ENCODE assay signal across 8 mouse cellular contexts in the genomic region with DNA sequence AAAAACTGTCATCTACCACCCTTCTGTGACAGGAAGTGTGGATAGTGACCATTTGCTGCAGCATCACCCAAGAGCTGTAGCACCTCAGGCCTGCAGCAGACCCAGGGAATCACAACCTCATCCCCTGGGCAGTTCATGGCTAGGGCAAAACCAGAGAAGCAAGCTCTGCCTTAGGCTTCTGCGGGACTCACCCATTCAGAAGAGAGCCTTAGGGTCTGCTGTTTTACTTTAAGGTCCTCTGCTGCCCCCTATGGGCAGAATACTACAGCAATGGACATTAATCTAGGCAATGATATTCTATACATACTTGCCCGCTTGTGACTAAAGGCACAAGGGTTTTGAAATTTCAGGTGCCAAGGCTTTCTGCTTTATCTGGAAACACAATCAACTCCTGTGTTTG. TPM values are rescaled to one million over a fixed set of nuclear protein-coding genes. Genes with fewer than 3 reads are reported as not detected.
DNase-seq lines count a peak whose midpoint lies in the region; ATAC-seq and TF ChIP-seq lines count a peak whose summit lies in the region.

No protein-coding gene starts in this region.

- peak; percentile 29 for DNase-seq in 3134 (ENCODE audit: extremely low read depth, insufficient read length, low spot score)
- DNase-seq in adipocyte (ENCODE audit: low spot score) = peak; percentile 67
- DNase-seq in embryo, embryonic 10 days (ENCODE audit: low spot score) = peak; percentile 88
- peak; percentile 43 to 71 for DNase-seq in gastrocnemius, postnatal 4 days (ENCODE audit: low spot score in 2 of 2)
- DNase-seq in limb, embryonic 14.5 days (ENCODE audit: low spot score) = peak; percentile 93
- peak; percentile 84 for DNase-seq in neural tube, embryonic 11.5 days (ENCODE audit: low spot score)
- peak; percentile 65 for DNase-seq in telencephalon, adult 2 months (ENCODE audit: low read depth, low spot score)

- no peaks in the 10 kb centered on the region for H3K36me3 ChIP-seq in kidney, embryonic 16.5 days (ENCODE audit: insufficient read depth, low read length)
- no peaks in the 10 kb centered on the region for H3K36me3 ChIP-seq in limb, embryonic 14.5 days (ENCODE audit: control insufficient read depth, insufficient read depth, low read length)
- no peaks in the 10 kb centered on the region for H3K36me3 ChIP-seq in neural tube, embryonic 11.5 days (ENCODE audit: control insufficient read depth, insufficient read depth, low read length)

- no peak overlapping the region for H3K4me2 ChIP-seq in kidney, embryonic 16.5 days (replicated peaks; ENCODE audit: low read depth, low read length)
- H3K4me2 ChIP-seq in limb, embryonic 14.5 days (replicated peaks; ENCODE audit: low read depth, low read length, severe bottlenecking) = no peak overlapping the region
- no peak overlapping the region for H3K4me2 ChIP-seq in neural tube, embryonic 11.5 days (ENCODE audit: low read depth)

- no peaks in the 10 kb centered on the region for H3K27me3 ChIP-seq in kidney, embryonic 16.5 days (ENCODE audit: insufficient read depth, low read length)
- no peaks in the 10 kb centered on the region for H3K27me3 ChIP-seq in limb, embryonic 14.5 days (ENCODE audit: control insufficient read depth, insufficient read depth, low read length)
- no peaks in the 10 kb centered on the region for H3K27me3 ChIP-seq in neural tube, embryonic 11.5 days (ENCODE audit: control insufficient read depth, insufficient read depth, low read length)

- H3K9me3 ChIP-seq in kidney, embryonic 16.5 days (ENCODE audit: low read length) = no peaks in the 10 kb centered on the region
- no peaks in the 10 kb centered on the region for H3K9me3 ChIP-seq in limb, embryonic 14.5 days (ENCODE audit: control insufficient read depth, low read length)
- no peaks in the 10 kb centered on the region for H3K9me3 ChIP-seq in neural tube, embryonic 11.5 days (ENCODE audit: control insufficient read depth, low read length)

- 0 out of 2 replicates have a peak, but pooled peaks have one; percentile 42 for ATAC-seq in kidney, embryonic 16.5 days (ENCODE audit: low FRiP score, low TSS enrichment)
- peak; percentile 39; the same call in 1 of the 2 replicates for ATAC-seq in limb, embryonic 14.5 days (ENCODE audit: low FRiP score, low read depth)
- ATAC-seq in neural tube, embryonic 11.5 days (ENCODE audit: insufficient read depth, low FRiP score, low TSS enrichment) = peak; percentile 58; the same call in 1 of the 2 replicates

- TF ChIP-seq POLR2A in limb, embryonic 14.5 days (IDR thresholded peaks at IDR 0.05; ENCODE audit: borderline replicate concordance, extremely low read depth, insufficient read depth, insufficient read length) = no peak

- no peak overlapping the region for H3K27ac ChIP-seq in kidney, embryonic 16.5 days (ENCODE audit: low read length)
- no peak overlapping the region for H3K27ac ChIP-seq in limb, embryonic 14.5 days (replicated peaks; ENCODE audit: low read depth, low read length)
- H3K27ac ChIP-seq in neural tube, embryonic 11.5 days (ENCODE audit: low read depth, low read length) = no peak overlapping the region

- H3K4me1 ChIP-seq in kidney, embryonic 16.5 days (ENCODE audit: insufficient read depth, low read length) = no peaks in the 10 kb centered on the region
- H3K4me1 ChIP-seq in limb, embryonic 14.5 days (ENCODE audit: control insufficient read depth, insufficient read depth, low read length) = peaks cover 4% of the 10 kb centered on the region
- H3K4me1 ChIP-seq in neural tube, embryonic 11.5 days (ENCODE audit: control insufficient read depth, insufficient read depth, low read length) = no peaks in the 10 kb centered on the region

- WGBS in kidney, embryonic 16.5 days = 7% methylated on average over 2 of the region's 2 CpGs
- WGBS in limb, embryonic 14.5 days = 7% methylated on average over 2 of the region's 2 CpGs
- WGBS in neural tube, embryonic 11.5 days = 11% methylated on average over 2 of the region's 2 CpGs

- H3K9ac ChIP-seq in kidney, embryonic 16.5 days (replicated peaks; ENCODE audit: low read length) = no peak overlapping the region
- H3K9ac ChIP-seq in limb, embryonic 14.5 days (ENCODE audit: low read depth, low read length, severe bottlenecking) = no peak overlapping the region
- no peak overlapping the region for H3K9ac ChIP-seq in neural tube, embryonic 11.5 days (ENCODE audit: low read length)

- no peak overlapping the region for H3K4me3 ChIP-seq in kidney, embryonic 16.5 days (ENCODE audit: low read length)
- no peak overlapping the region for H3K4me3 ChIP-seq in limb, embryonic 14.5 days (replicated peaks; ENCODE audit: low read length)
- no peak overlapping the region for H3K4me3 ChIP-seq in neural tube, embryonic 11.5 days (ENCODE audit: low read depth, low read length)

RNA-seq across cellular contexts. Expression of gene Sh3gl3, which starts 54.4 kb away (rescaled TPM):
- 1 to 10 TPM; 5.7 to 6.4 TPM for total RNA-seq in gastrocnemius, postnatal 4 days (2021)
- polyA plus RNA-seq in kidney, embryonic 16.5 days (2015; fragmentation: Nextera tagmentation; extraction: Ambion mirVana) = 11.9 and 12.1 TPM in 2 replicates
- polyA plus RNA-seq in limb, embryonic 14.5 days (2012; rRNA removed) = 7.5 and 10.5 TPM in 2 replicates
- polyA plus RNA-seq in limb, embryonic 14.5 days (2014; fragmentation: Nextera tagmentation; extraction: Ambion mirVana) = 15.1 and 16.7 TPM in 2 replicates
- 25.0 and 33.8 TPM in 2 replicates for polyA plus RNA-seq in neural tube, embryonic 11.5 days (2014; fragmentation: Nextera tagmentation; extraction: Ambion mirVana)

Comparison
In these comparisons a context has a peak if more than half of its experiments do, and no peak if none do; other contexts are left out.
1. DNase-seq: peak in every context shown above with its lines; median percentile 93 in limb, embryonic 14.5 days; 88 in embryo, embryonic 10 days; 84 in neural tube, embryonic 11.5 days; 67 in adipocyte; 65 in telencephalon, adult 2 months; 57 in gastrocnemius, postnatal 4 days; 29 in 3134.